31 mouse cellular contexts compared by ENCODE assay signal in genomic region chr9:75403520-75403919, GRCm38 (mm10). TPM values are rescaled to one million over a fixed set of nuclear protein-coding genes. Genes with fewer than 3 reads are reported as not detected.
A peak's percentile ranks its signal among the peaks of the same experiment; 100 is the strongest.
DNase-seq lines count a peak whose midpoint lies in the region; ATAC-seq lines count a peak whose summit lies in the region.
"Had no signal": no experiment of that assay in that cellular context is flagged by ENCODE, and none has a peak within 500 bp of the region (broad histone marks: within the 10 kb centered on the region; RNA-seq: fewer than 3 reads in every experiment).

No protein-coding gene starts in this region.

- no peaks in the 10 kb centered on the region for H3K9me3 ChIP-seq in embryonic facial prominence, embryonic 11.5 days (replicated peaks; ENCODE audit: control insufficient read depth, low read length)
- H3K9me3 ChIP-seq in embryonic facial prominence, embryonic 10.5 days: no peaks in the 10 kb centered on the region
- H3K9me3 ChIP-seq in megakaryocyte, embryonic 14.5 days: no peaks in the 10 kb centered on the region
- no peaks in the 10 kb centered on the region for H3K9me3 ChIP-seq in forebrain, embryonic 16.5 days (ENCODE audit: control insufficient read depth, low read length)
- H3K9me3 ChIP-seq: embryonic facial prominence, embryonic 15.5 days; forebrain, embryonic 15.5 days; liver, embryonic 13.5 days; midbrain, embryonic 10.5 days had no signal

- 77% methylated on average over 3 of the region's 3 CpGs for WGBS in embryonic facial prominence, embryonic 11.5 days
- WGBS in embryonic facial prominence, embryonic 10.5 days: 83% methylated on average over 3 of the region's 3 CpGs
- WGBS in forebrain, embryonic 16.5 days: 59% methylated on average over 3 of the region's 3 CpGs

- no peak overlapping the region for H3K4me2 ChIP-seq in embryonic facial prominence, embryonic 11.5 days (ENCODE audit: low read depth, low read length)
- no peak overlapping the region for H3K4me2 ChIP-seq in forebrain, embryonic 16.5 days (ENCODE audit: low read length)
- H3K4me2 ChIP-seq: embryonic facial prominence, embryonic 15.5 days; forebrain, embryonic 15.5 days; liver, embryonic 13.5 days had no signal

- no peak for ATAC-seq in embryonic facial prominence, embryonic 11.5 days (replicated peaks; ENCODE audit: insufficient number of reproducible peaks, low FRiP score, low TSS enrichment, low read depth)
- no peak for ATAC-seq in megakaryocyte, adult 5-6 weeks (ENCODE audit: poor library complexity, severe bottlenecking)
- no peak for ATAC-seq in forebrain, embryonic 16.5 days
- ATAC-seq: CD4-positive, CD25-positive, alpha-beta regulatory T cell, adult 4 months; forebrain, embryonic 15.5 days; hindbrain, embryonic 16.5 days had no signal

- H3K4me3 ChIP-seq in embryonic facial prominence, embryonic 11.5 days (ENCODE audit: low read depth, low read length): no peak overlapping the region
- no peak overlapping the region for H3K4me3 ChIP-seq in embryonic facial prominence, embryonic 10.5 days
- peak overlapping the region; percentile 60 for H3K4me3 ChIP-seq in megakaryocyte, embryonic 14.5 days (replicated peaks)
- no peak overlapping the region for H3K4me3 ChIP-seq in forebrain, embryonic 16.5 days (replicated peaks; ENCODE audit: low read length)
- H3K4me3 ChIP-seq: embryonic facial prominence, embryonic 15.5 days; forebrain, embryonic 15.5 days; gastrocnemius, adult 2 months; liver, embryonic 13.5 days; midbrain, embryonic 10.5 days had no signal

- peak; percentile 21 for DNase-seq in embryonic facial prominence, embryonic 11.5 days (ENCODE audit: low spot score)
- no peak for DNase-seq in embryonic facial prominence, embryonic 10.5 days (ENCODE audit: low spot score)
- DNase-seq in induced T-regulatory cell, adult 2 months (ENCODE audit: low read depth): peak; percentile 41
- DNase-seq in naive thymus-derived CD4-positive, alpha-beta T cell, adult 2 months (ENCODE audit: low read depth): peak; percentile 17
- no peak for DNase-seq in retina, postnatal 1 day
- DNase-seq: adrenal gland, adult 2 months; cerebellum, adult 11 months; cerebellum, adult 9-11 months; gastrocnemius, adult 2 months; kidney, adult 11 months; left cerebral cortex, postnatal 4 days; liver, embryonic 13.5 days; lung, adult 2 months; lung, postnatal 36 days; right cerebral cortex, postnatal 25 days had no signal

- H3K9ac ChIP-seq in embryonic facial prominence, embryonic 11.5 days (replicated peaks; ENCODE audit: low read length): no peak overlapping the region
- H3K9ac ChIP-seq in forebrain, embryonic 16.5 days (replicated peaks; ENCODE audit: low read depth, low read length): no peak overlapping the region
- H3K9ac ChIP-seq: embryonic facial prominence, embryonic 15.5 days; forebrain, embryonic 15.5 days; liver, embryonic 13.5 days had no signal

- H3K27ac ChIP-seq in embryonic facial prominence, embryonic 11.5 days (replicated peaks; ENCODE audit: low read depth, low read length): no peak overlapping the region
- H3K27ac ChIP-seq in embryonic facial prominence, embryonic 10.5 days (replicated peaks): no peak overlapping the region
- H3K27ac ChIP-seq in forebrain, embryonic 16.5 days (ENCODE audit: low read length): no peak overlapping the region
- H3K27ac ChIP-seq: embryonic facial prominence, embryonic 15.5 days; forebrain, embryonic 15.5 days; liver, embryonic 13.5 days; midbrain, embryonic 10.5 days had no signal

- no peaks in the 10 kb centered on the region for H3K36me3 ChIP-seq in embryonic facial prominence, embryonic 11.5 days (replicated peaks; ENCODE audit: control insufficient read depth, insufficient read depth, low read depth, low read length)
- H3K36me3 ChIP-seq in embryonic facial prominence, embryonic 10.5 days (replicated peaks): peaks cover 15% of the 10 kb centered on the region
- peaks cover 76% of the 10 kb centered on the region for H3K36me3 ChIP-seq in megakaryocyte, embryonic 14.5 days (replicated peaks; ENCODE audit: low read length)
- no peaks in the 10 kb centered on the region for H3K36me3 ChIP-seq in forebrain, embryonic 16.5 days (ENCODE audit: control insufficient read depth, insufficient read depth)
- H3K36me3 ChIP-seq: forebrain, embryonic 15.5 days; liver, embryonic 13.5 days had no signal

- no peaks in the 10 kb centered on the region for H3K4me1 ChIP-seq in embryonic facial prominence, embryonic 11.5 days (ENCODE audit: control insufficient read depth, insufficient read depth, low read length)
- H3K4me1 ChIP-seq in embryonic facial prominence, embryonic 10.5 days: peaks cover 54% of the 10 kb centered on the region
- peaks cover 85% of the 10 kb centered on the region for H3K4me1 ChIP-seq in megakaryocyte, embryonic 14.5 days
- peaks cover 33% of the 10 kb centered on the region for H3K4me1 ChIP-seq in forebrain, embryonic 16.5 days (replicated peaks; ENCODE audit: control insufficient read depth, insufficient read depth, low read length)

- no peaks in the 10 kb centered on the region for H3K27me3 ChIP-seq in embryonic facial prominence, embryonic 11.5 days (ENCODE audit: control insufficient read depth, insufficient read depth, low read length)
- no peaks in the 10 kb centered on the region for H3K27me3 ChIP-seq in embryonic facial prominence, embryonic 10.5 days (replicated peaks; ENCODE audit: low read depth, poor library complexity, severe bottlenecking)
- H3K27me3 ChIP-seq in megakaryocyte, embryonic 14.5 days (replicated peaks): no peaks in the 10 kb centered on the region
- H3K27me3 ChIP-seq in forebrain, embryonic 16.5 days (replicated peaks; ENCODE audit: control insufficient read depth, insufficient read depth, low read length): no peaks in the 10 kb centered on the region
- H3K27me3 ChIP-seq: embryonic facial prominence, embryonic 15.5 days; forebrain, embryonic 15.5 days; liver, embryonic 13.5 days had no signal

RNA-seq across cellular contexts. Expression of gene Mapk6, which starts 6.3 kb away (rescaled TPM):
- 142 and 152 TPM in 2 replicates for polyA plus RNA-seq in embryonic facial prominence, embryonic 11.5 days (2014; fragmentation: Nextera tagmentation; extraction: Ambion mirVana)
- polyA plus RNA-seq in embryonic facial prominence, embryonic 10.5 days (2016; fragmentation: Nextera tagmentation; extraction: Ambion mirVana): 149 and 151 TPM in 2 replicates
- polyA plus RNA-seq in megakaryocyte, embryonic 14.5 days (2012; ENCODE audit: insufficient read depth, low replicate concordance): 31.3 and 53.1 TPM in 2 replicates
- 36.0 and 39.6 TPM in 2 replicates for total RNA-seq in megakaryocyte, adult 5-6 weeks (2015)
- total RNA-seq in megakaryocyte, adult 5-6 weeks (2017): 26.6 and 29.3 TPM in 2 replicates
- polyA plus RNA-seq in forebrain, embryonic 16.5 days (2015; fragmentation: Nextera tagmentation; extraction: Ambion mirVana): 139 and 141 TPM in 2 replicates

RNA-seq across cellular contexts. Expression of gene Leo1, which starts 37.8 kb away (rescaled TPM):
- polyA plus RNA-seq in embryonic facial prominence, embryonic 11.5 days (2014; fragmentation: Nextera tagmentation; extraction: Ambion mirVana): 50.5 and 50.7 TPM in 2 replicates
- polyA plus RNA-seq in embryonic facial prominence, embryonic 10.5 days (2016; fragmentation: Nextera tagmentation; extraction: Ambion mirVana): 53.9 and 57.7 TPM in 2 replicates
- 3.6 and 17.0 TPM in 2 replicates for polyA plus RNA-seq in megakaryocyte, embryonic 14.5 days (2012; ENCODE audit: insufficient read depth, low replicate concordance)
- total RNA-seq in megakaryocyte, adult 5-6 weeks (2015): 12.5 and 16.3 TPM in 2 replicates
- total RNA-seq in megakaryocyte, adult 5-6 weeks (2017): 32.5 and 35.6 TPM in 2 replicates
- polyA plus RNA-seq in forebrain, embryonic 16.5 days (2015; fragmentation: Nextera tagmentation; extraction: Ambion mirVana): 41.9 and 43.7 TPM in 2 replicates

RNA-seq across cellular contexts. Expression of gene Bcl2l10, which starts 56.0 kb away (rescaled TPM):
- polyA plus RNA-seq in embryonic facial prominence, embryonic 11.5 days (2014; fragmentation: Nextera tagmentation; extraction: Ambion mirVana): not detected in 2 replicates
- polyA plus RNA-seq in embryonic facial prominence, embryonic 10.5 days (2016; fragmentation: Nextera tagmentation; extraction: Ambion mirVana): not detected in 2 replicates
- polyA plus RNA-seq in megakaryocyte, embryonic 14.5 days (2012; ENCODE audit: insufficient read depth, low replicate concordance): not detected in 2 replicates
- total RNA-seq in megakaryocyte, adult 5-6 weeks (2015): not detected in 2 replicates
- total RNA-seq in megakaryocyte, adult 5-6 weeks (2017): not detected in 2 replicates
- not detected in 2 replicates for polyA plus RNA-seq in forebrain, embryonic 16.5 days (2015; fragmentation: Nextera tagmentation; extraction: Ambion mirVana)
- total RNA-seq: gastrocnemius, adult 2 months; gastrocnemius, postnatal 4 days; hematopoietic stem cell, adult 5-6 weeks had no signal
- polyA plus RNA-seq: embryonic facial prominence, embryonic 15.5 days; forebrain, embryonic 15.5 days; heart, postnatal 0 days; hindbrain, embryonic 16.5 days; kidney, embryonic 16.5 days; large intestine, adult 2 months; liver, embryonic 13.5 days; midbrain, embryonic 10.5 days; neural tube, embryonic 11.5 days; spleen, adult 2 months; testis, adult 2 months had no signal

Comparison
In these comparisons a context has a peak if more than half of its experiments do, and no peak if none do; other contexts are left out.
1. DNase-seq: peak in embryonic facial prominence, embryonic 11.5 days (single experiment), induced T-regulatory cell, adult 2 months (single experiment) and naive thymus-derived CD4-positive, alpha-beta T cell, adult 2 months (single experiment); none in embryonic facial prominence, embryonic 10.5 days (single experiment) and retina, postnatal 1 day (single experiment).